Mouse (Mus musculus): ENCODE measurements around the gene Sag. TPM values are rescaled to one million over a fixed set of nuclear protein-coding genes. Genes with fewer than 3 reads are reported as not detected.

Gene Sag
- polyA plus RNA-seq, 1 experiment from 2014 or later: 0.91 TPM

Other genes starting within 250 kb of the Sag start
- 20.0 and 23.8 TPM in 2 replicates for gene Ngef, start 229.8 kb upstream of the Sag start, polyA plus RNA-seq (2015; fragmentation: Nextera tagmentation; extraction: Ambion mirVana)
- gene Inpp5d, start 183.4 kb upstream of the Sag start, polyA plus RNA-seq (2015; fragmentation: Nextera tagmentation; extraction: Ambion mirVana): 3.4 and 5.3 TPM in 2 replicates
- 21.7 and 24.6 TPM in 2 replicates for gene Atg16l1, start 47.8 kb upstream of the Sag start, polyA plus RNA-seq (2015; fragmentation: Nextera tagmentation; extraction: Ambion mirVana)
- 24.0 and 26.9 TPM in 2 replicates for gene Dgkd, start 49.6 kb downstream of the Sag start, polyA plus RNA-seq (2015; fragmentation: Nextera tagmentation; extraction: Ambion mirVana)
- 27.4 and 28.4 TPM in 2 replicates for gene Usp40, start 204.9 kb downstream of the Sag start, polyA plus RNA-seq (2015; fragmentation: Nextera tagmentation; extraction: Ambion mirVana)

Data from intestine, embryonic 16.5 days (tissue).